Mouse (Mus musculus): ENCODE results near the gene Anxa1. TPM values are rescaled to one million over a fixed set of nuclear protein-coding genes. Genes with fewer than 3 reads are reported as not detected.

The Anxa1 gene
- polyA plus RNA-seq, 1 experiment from 2014 or later, result 15.2 TPM

DNA sequence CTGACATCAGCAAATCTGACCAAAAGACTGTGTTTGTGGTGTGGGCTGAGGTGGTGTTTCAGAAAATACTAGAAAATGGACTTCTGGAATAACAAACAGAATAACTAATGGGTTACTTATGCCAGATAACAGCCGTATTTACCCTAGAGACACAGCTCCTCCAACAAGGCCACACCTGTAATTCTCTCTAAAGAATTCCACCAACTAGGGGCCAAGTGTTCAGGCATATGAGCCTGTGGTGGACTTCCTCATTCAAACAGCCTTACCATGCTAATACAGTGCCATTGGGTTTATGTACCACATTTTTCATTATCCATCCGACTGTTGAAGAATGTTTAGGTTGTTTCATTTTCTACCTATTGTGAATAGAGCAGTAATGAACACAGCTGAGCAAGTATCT lies 20.6 kb downstream of the Anxa1 start:
- Histone ChIP-seq H3K9me3 (no peaks in the 10 kb centered on the region), H3K4me3 (replicated peaks) (no peak overlapping the region), H3K4me2 (no peak overlapping the region), H3K36me3 (no peaks in the 10 kb centered on the region), H3K4me1 (replicated peaks) (no peaks in the 10 kb centered on the region), H3K9ac (replicated peaks) (no peak overlapping the region), H3K27ac (no peak overlapping the region), H3K27me3 (no peaks in the 10 kb centered on the region)
- no peak for ATAC-seq (ENCODE audit: insufficient number of reproducible peaks, insufficient read depth, low FRiP score, low TSS enrichment, low read depth)
- 88% methylated on average over 2 of the region's 2 CpGs for WGBS

DNA sequence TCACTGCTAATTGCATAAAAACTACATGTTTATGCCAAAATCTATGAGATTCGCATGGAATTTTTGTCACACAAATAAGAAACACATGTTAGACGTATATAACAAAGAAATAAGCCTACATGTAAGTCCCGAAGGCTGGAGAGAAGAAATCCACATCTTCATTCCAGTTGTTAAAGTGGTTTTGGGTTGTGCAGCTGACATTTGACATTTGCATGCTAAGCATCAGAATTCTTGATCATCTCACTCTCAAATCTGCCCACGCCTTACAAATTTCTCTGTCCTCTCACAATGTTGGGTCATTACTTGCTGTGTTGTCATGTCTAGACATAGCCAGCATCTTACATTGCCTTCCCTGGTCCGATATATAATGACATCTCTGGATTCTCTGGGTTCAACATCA lies 24.2 kb downstream of the Anxa1 start:
- H3K4me3 ChIP-seq (replicated peaks), result no peak overlapping the region
- no peak overlapping the region for H3K4me2 ChIP-seq
- H3K27me3 ChIP-seq, result no peaks in the 10 kb centered on the region
- ATAC-seq (ENCODE audit: insufficient number of reproducible peaks, insufficient read depth, low FRiP score, low TSS enrichment, low read depth), result no peak
- 76% methylated on average over 5 of the region's 5 CpGs for WGBS
- H3K9me3 ChIP-seq, result no peaks in the 10 kb centered on the region
- H3K27ac ChIP-seq, result no peak overlapping the region
- H3K9ac ChIP-seq (replicated peaks), result no peak overlapping the region
- no peaks in the 10 kb centered on the region for H3K4me1 ChIP-seq (replicated peaks)
- no peaks in the 10 kb centered on the region for H3K36me3 ChIP-seq

DNA sequence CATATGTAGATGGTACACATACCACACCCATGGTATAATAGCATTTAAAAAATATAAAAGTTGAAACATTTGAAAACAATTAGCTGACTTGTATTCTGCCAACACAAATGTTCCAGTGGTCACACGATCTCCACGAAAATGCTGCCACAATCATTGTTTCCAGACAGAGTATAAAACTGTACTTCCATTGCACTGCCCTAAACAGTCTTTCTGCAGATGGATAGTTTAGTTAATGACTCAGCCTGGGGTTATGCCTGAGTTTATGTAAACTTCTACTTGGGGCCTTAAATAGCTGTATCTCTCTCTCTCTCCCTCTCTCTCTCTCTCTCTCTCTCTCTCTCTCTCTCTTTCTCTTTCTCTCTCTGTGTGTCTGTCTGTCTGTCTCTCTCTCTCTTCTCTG lies 24.7 kb downstream of the Anxa1 start:
- 41% methylated on average over 2 of the region's 2 CpGs for WGBS
- H3K9ac ChIP-seq (replicated peaks), result no peak overlapping the region
- no peaks in the 10 kb centered on the region for H3K36me3 ChIP-seq
- H3K4me2 ChIP-seq, result no peak overlapping the region
- no peaks in the 10 kb centered on the region for H3K4me1 ChIP-seq (replicated peaks)
- no peaks in the 10 kb centered on the region for H3K9me3 ChIP-seq
- H3K27me3 ChIP-seq, result no peaks in the 10 kb centered on the region
- H3K4me3 ChIP-seq (replicated peaks), result no peak overlapping the region
- no peak overlapping the region for H3K27ac ChIP-seq
- ATAC-seq (ENCODE audit: insufficient number of reproducible peaks, insufficient read depth, low FRiP score, low TSS enrichment, low read depth), result no peak

GRCm38 (mm10) chr19:20365364-20365763 lies 25.4 kb downstream of the Anxa1 start:
- H3K36me3 ChIP-seq, result no peaks in the 10 kb centered on the region
- H3K27ac ChIP-seq, result no peak overlapping the region
- H3K27me3 ChIP-seq, result no peaks in the 10 kb centered on the region
- 88% methylated on average over 2 of the region's 2 CpGs for WGBS
- H3K4me2 ChIP-seq, result no peak overlapping the region
- no peak for ATAC-seq (ENCODE audit: insufficient number of reproducible peaks, insufficient read depth, low FRiP score, low TSS enrichment, low read depth)
- no peak overlapping the region for H3K9ac ChIP-seq (replicated peaks)
- no peak overlapping the region for H3K4me3 ChIP-seq (replicated peaks)
- no peaks in the 10 kb centered on the region for H3K9me3 ChIP-seq
- H3K4me1 ChIP-seq (replicated peaks), result no peaks in the 10 kb centered on the region

GRCm38 (mm10) chr19:20364931-20365330 lies 25.8 kb downstream of the Anxa1 start:
- 87% methylated on average over 13 of the region's 13 CpGs for WGBS
- Histone ChIP-seq H3K36me3 (no peaks in the 10 kb centered on the region), H3K4me3 (replicated peaks) (no peak overlapping the region), H3K9ac (replicated peaks) (no peak overlapping the region), H3K9me3 (no peaks in the 10 kb centered on the region), H3K4me1 (replicated peaks) (no peaks in the 10 kb centered on the region), H3K27ac (no peak overlapping the region), H3K27me3 (no peaks in the 10 kb centered on the region), H3K4me2 (no peak overlapping the region)
- no peak for ATAC-seq (ENCODE audit: insufficient number of reproducible peaks, insufficient read depth, low FRiP score, low TSS enrichment, low read depth)

DNA sequence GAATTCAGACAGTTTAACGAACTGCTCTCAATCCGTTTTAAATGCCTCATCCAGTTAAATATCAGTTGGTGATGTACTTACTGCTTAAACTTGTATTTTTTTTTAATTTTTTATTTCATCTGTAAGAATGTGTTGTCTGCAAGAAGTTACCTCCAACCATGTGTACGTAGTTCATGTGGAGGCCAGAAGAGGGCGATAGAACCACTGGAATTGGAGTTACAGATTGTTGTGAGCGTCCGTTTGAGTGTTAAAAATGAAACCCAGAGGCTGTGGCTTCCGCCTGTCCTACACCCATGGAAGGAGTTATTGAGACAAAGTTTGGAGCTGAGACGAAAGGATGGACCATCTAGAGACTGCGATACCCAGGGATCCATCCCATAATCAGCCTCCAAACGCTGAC lies 27.5 kb downstream of the Anxa1 start:
- no peak overlapping the region for H3K9ac ChIP-seq (replicated peaks)
- ATAC-seq (ENCODE audit: insufficient number of reproducible peaks, insufficient read depth, low FRiP score, low TSS enrichment, low read depth), result no peak
- WGBS, result 71% methylated on average over 10 of the region's 10 CpGs
- H3K4me3 ChIP-seq (replicated peaks), result no peak overlapping the region
- H3K4me1 ChIP-seq (replicated peaks), result no peaks in the 10 kb centered on the region
- H3K4me2 ChIP-seq, result no peak overlapping the region
- no peak overlapping the region for H3K27ac ChIP-seq
- H3K36me3 ChIP-seq, result no peaks in the 10 kb centered on the region
- no peaks in the 10 kb centered on the region for H3K27me3 ChIP-seq
- no peaks in the 10 kb centered on the region for H3K9me3 ChIP-seq

DNA sequence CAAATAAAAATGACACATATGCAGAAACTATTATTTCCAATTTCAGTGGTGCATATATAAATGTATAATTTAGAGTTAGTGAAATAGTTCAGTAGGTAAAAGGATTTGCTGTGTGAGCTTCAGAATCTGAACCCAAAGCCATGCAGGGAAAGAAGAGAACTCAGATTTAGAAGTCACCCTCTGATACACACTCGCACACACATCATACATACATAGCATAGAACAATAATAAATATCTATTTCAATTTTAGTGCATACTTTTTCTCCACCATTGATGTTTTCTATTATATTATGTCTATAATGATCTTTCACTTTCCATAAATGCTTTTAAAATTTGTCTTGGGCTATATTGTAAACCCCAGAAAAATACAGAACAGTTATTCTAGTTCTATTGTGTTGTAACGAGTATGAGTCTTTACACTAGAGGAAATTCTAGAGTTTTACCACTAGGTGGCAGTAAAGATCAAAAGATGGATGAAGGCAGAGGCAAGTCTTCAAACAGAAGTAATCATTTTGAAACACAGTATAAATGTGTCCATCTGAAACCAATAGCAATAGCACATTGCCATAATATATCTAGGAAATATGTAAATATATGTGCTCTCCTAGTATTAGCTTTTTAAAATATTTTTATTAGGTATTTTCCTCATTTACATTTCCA lies 28.7 kb downstream of the Anxa1 start:
- peak; percentile 20; the same call in 1 of the 2 replicates for ATAC-seq (ENCODE audit: insufficient number of reproducible peaks, insufficient read depth, low FRiP score, low TSS enrichment, low read depth)
- no peaks in the 10 kb centered on the region for H3K27me3 ChIP-seq
- no peak overlapping the region for H3K27ac ChIP-seq
- H3K9ac ChIP-seq (replicated peaks), result no peak overlapping the region
- WGBS, result 52% methylated on average over 2 of the region's 2 CpGs
- H3K9me3 ChIP-seq, result no peaks in the 10 kb centered on the region
- no peak overlapping the region for H3K4me3 ChIP-seq (replicated peaks)
- no peak overlapping the region for H3K4me2 ChIP-seq
- no peaks in the 10 kb centered on the region for H3K36me3 ChIP-seq
- H3K4me1 ChIP-seq (replicated peaks), result no peaks in the 10 kb centered on the region

- Histone ChIP-seq H3K4me2 (no peak overlapping the region), H3K4me3 (replicated peaks) (no peak overlapping the region), H3K9ac (replicated peaks) (no peak overlapping the region), H3K9me3 (no peaks in the 10 kb centered on the region), H3K36me3 (no peaks in the 10 kb centered on the region), H3K27ac (no peak overlapping the region), H3K27me3 (no peaks in the 10 kb centered on the region), H3K4me1 (replicated peaks) (no peaks in the 10 kb centered on the region)
- 87% methylated on average over 5 of the region's 5 CpGs for WGBS
- no peak for ATAC-seq (ENCODE audit: insufficient number of reproducible peaks, insufficient read depth, low FRiP score, low TSS enrichment, low read depth)
Observed at GRCm38 (mm10) chr19:20358679-20359078, 32.1 kb downstream of the Anxa1 start.

GRCm38 (mm10) chr19:20345317-20345917 lies 45.3 kb downstream of the Anxa1 start:
- no peak overlapping the region for H3K4me2 ChIP-seq
- no peak overlapping the region for H3K27ac ChIP-seq
- no peak overlapping the region for H3K4me3 ChIP-seq (replicated peaks)
- H3K9ac ChIP-seq (replicated peaks), result no peak overlapping the region
- H3K9me3 ChIP-seq, result no peaks in the 10 kb centered on the region
- ATAC-seq (ENCODE audit: insufficient number of reproducible peaks, insufficient read depth, low FRiP score, low TSS enrichment, low read depth), result peak; percentile 37; the same call in 1 of the 2 replicates
- H3K4me1 ChIP-seq (replicated peaks), result no peaks in the 10 kb centered on the region
- 16% methylated on average over 8 of the region's 8 CpGs for WGBS
- H3K36me3 ChIP-seq, result no peaks in the 10 kb centered on the region
- no peaks in the 10 kb centered on the region for H3K27me3 ChIP-seq

GRCm38 (mm10) chr19:20344511-20345316 lies 46.0 kb downstream of the Anxa1 start:
- 52% methylated on average over 11 of the region's 11 CpGs for WGBS
- no peaks in the 10 kb centered on the region for H3K27me3 ChIP-seq
- ATAC-seq (ENCODE audit: insufficient number of reproducible peaks, insufficient read depth, low FRiP score, low TSS enrichment, low read depth), result no peak

GRCm38 (mm10) chr19:20344052-20344451 lies 46.7 kb downstream of the Anxa1 start:
- Histone ChIP-seq H3K4me2 (no peak overlapping the region), H3K9me3 (no peaks in the 10 kb centered on the region), H3K36me3 (no peaks in the 10 kb centered on the region), H3K4me1 (replicated peaks) (no peaks in the 10 kb centered on the region), H3K9ac (replicated peaks) (no peak overlapping the region), H3K27me3 (no peaks in the 10 kb centered on the region), H3K27ac (no peak overlapping the region), H3K4me3 (replicated peaks) (no peak overlapping the region)
- ATAC-seq (ENCODE audit: insufficient number of reproducible peaks, insufficient read depth, low FRiP score, low TSS enrichment, low read depth), result no peak
- WGBS, result 84% methylated on average over 10 of the region's 10 CpGs

More at GRCm38 (mm10) chr19:20344511-20345316, 46.0 kb downstream of the Anxa1 start:
- Histone ChIP-seq H3K4me2 (no peak overlapping the region), H3K4me1 (replicated peaks) (no peaks in the 10 kb centered on the region), H3K9me3 (no peaks in the 10 kb centered on the region), H3K27ac (no peak overlapping the region), H3K36me3 (no peaks in the 10 kb centered on the region), H3K9ac (replicated peaks) (no peak overlapping the region), H3K4me3 (replicated peaks) (no peak overlapping the region)

All from limb, embryonic 12.5 days (tissue).